28 mouse cellular contexts compared by ENCODE assay signal in the genomic region with DNA sequence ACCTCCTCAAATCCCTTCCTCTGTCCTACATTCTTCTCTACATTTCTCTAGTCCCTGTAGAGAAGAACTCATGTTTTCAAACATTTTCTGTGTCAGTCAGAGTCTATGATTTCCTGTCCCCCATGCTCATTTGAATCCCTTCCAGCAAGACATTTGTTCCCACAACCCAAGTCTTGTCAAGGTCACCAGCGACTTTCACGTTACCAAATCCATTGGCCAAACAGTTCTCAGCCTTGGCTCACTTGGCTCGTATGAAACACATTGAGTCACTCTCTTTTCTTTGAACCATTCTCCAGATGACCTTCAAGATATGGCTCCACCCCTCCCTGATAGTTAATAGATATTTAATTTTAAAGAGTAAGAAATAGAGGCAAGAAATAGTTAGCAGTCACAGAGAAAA. TPM values are rescaled to one million over a fixed set of nuclear protein-coding genes. Genes with fewer than 3 reads are reported as not detected.
A peak's percentile ranks its signal among the peaks of the same experiment; 100 is the strongest.
DNase-seq lines count a peak whose midpoint lies in the region.
"Had no signal": no experiment of that assay in that cellular context is flagged by ENCODE, and none has a peak within 500 bp of the region (broad histone marks: within the 10 kb centered on the region; RNA-seq: fewer than 3 reads in every experiment).

No protein-coding gene starts in this region.

- H3K27me3 ChIP-seq in heart, embryonic 10.5 days (ENCODE audit: insufficient read depth, poor library complexity, severe bottlenecking) = 0 out of 2 replicates have a peak, but pooled peaks cover 5% of the 10 kb centered on the region
- H3K27me3 ChIP-seq: embryonic facial prominence, embryonic 15.5 days; forebrain, embryonic 12.5 days; heart, embryonic 13.5 days; hindbrain, embryonic 12.5 days had no signal

- DNase-seq in heart, embryonic 10.5 days (ENCODE audit: low spot score) = peak; percentile 5
- DNase-seq in heart, postnatal 10 days = no peak
- peak; percentile 30 for DNase-seq in adipocyte (ENCODE audit: low spot score)
- peak; percentile 78 for DNase-seq in adrenal gland, adult 2 months
- peak; percentile 27 for DNase-seq in adrenal gland, postnatal 25 days
- no peak for DNase-seq in layer of hippocampus, adult 8-10 months (ENCODE audit: low spot score in 2 of 2)
- DNase-seq in liver = no peak
- DNase-seq: cerebellum, adult 11 months; cerebellum, adult 8-10 months; cerebellum, postnatal 14 days; embryo, embryonic 11 days; gastrocnemius, postnatal 25 days; heart, postnatal 4 days; kidney, adult 18-20 months had no signal

- H3K36me3 ChIP-seq in heart, embryonic 10.5 days = no peaks in the 10 kb centered on the region
- H3K36me3 ChIP-seq: embryonic facial prominence, embryonic 15.5 days; forebrain, embryonic 12.5 days; heart, embryonic 13.5 days; hindbrain, embryonic 12.5 days had no signal

- H3K9me3 ChIP-seq in heart, embryonic 10.5 days = no peaks in the 10 kb centered on the region
- H3K9me3 ChIP-seq: embryonic facial prominence, embryonic 15.5 days; forebrain, embryonic 12.5 days; heart, embryonic 13.5 days; hindbrain, embryonic 12.5 days had no signal

- WGBS in heart, embryonic 10.5 days = 78% methylated on average over 3 of the region's 3 CpGs

- no peak overlapping the region for H3K4me3 ChIP-seq in heart, embryonic 10.5 days
- H3K4me3 ChIP-seq: embryonic facial prominence, embryonic 15.5 days; erythroblast, embryonic 14.5 days; forebrain, embryonic 12.5 days; heart, embryonic 13.5 days; hindbrain, embryonic 12.5 days had no signal

- intact Hi-C loops in heart, postnatal 10 days (cut with DNase I) = no loop called here

- no peak overlapping the region for H3K27ac ChIP-seq in heart, embryonic 10.5 days
- H3K27ac ChIP-seq: embryonic facial prominence, embryonic 15.5 days; forebrain, embryonic 12.5 days; heart, embryonic 13.5 days; hindbrain, embryonic 12.5 days; hindbrain, postnatal 0 days had no signal

- H3K4me1 ChIP-seq in heart, embryonic 10.5 days = no peaks in the 10 kb centered on the region
- H3K4me1 ChIP-seq: heart, embryonic 13.5 days had no signal

RNA-seq across cellular contexts. Expression of a gene that starts 55.7 kb away (rescaled TPM):
- polyA plus RNA-seq in heart, embryonic 10.5 days (2016; fragmentation: Nextera tagmentation; extraction: Ambion mirVana) = not detected in 2 replicates
- not detected for total RNA-seq in heart, postnatal 10 days (2021)
- not detected for total RNA-seq in adrenal gland, adult 2 months (2021)
- not detected in 2 replicates for polyA plus RNA-seq in adrenal gland, adult 2 months (2012; rRNA removed)
- total RNA-seq in adrenal gland, postnatal 25 days (2021) = not detected in 2 replicates
- under 1 TPM; 0.12 to 0.36 (median 0.29) TPM for total RNA-seq in layer of hippocampus, adult 8-10 months (2022)
- total RNA-seq: common myeloid progenitor, adult 5-6 weeks; ES-E14; gastrocnemius, postnatal 25 days; granulocyte monocyte progenitor cell, adult 5-6 weeks; heart, adult 8-10 months; heart, postnatal 4 days; hindbrain, postnatal 0 days had no signal
- polyA plus RNA-seq: embryonic facial prominence, embryonic 11.5 days; erythroblast, embryonic 14.5 days; forebrain, embryonic 12.5 days; forebrain, embryonic 16.5 days; heart, embryonic 13.5 days; heart, postnatal 0 days; hindbrain, embryonic 12.5 days; intestine, embryonic 14.5 days had no signal

Comparison
In these comparisons a context has a peak if more than half of its experiments do, and no peak if none do; other contexts are left out.
1. DNase-seq: peak in heart, embryonic 10.5 days (single experiment), adipocyte (single experiment), adrenal gland, adult 2 months (single experiment) and adrenal gland, postnatal 25 days (single experiment); none in heart, postnatal 10 days (0 of 2), layer of hippocampus, adult 8-10 months (0 of 2) and liver (single experiment).